Mouse (Mus musculus) inflammation-experienced regulatory T-cells, adult 6 months (primary cell): ENCODE data around the gene Zfhx3. TPM values are rescaled to one million over a fixed set of nuclear protein-coding genes. Genes with fewer than 3 reads are reported as not detected.

Experiments used
- ATAC-seq: one replicate; pipeline ENCODE4 v1.8.0; 2017
- polyA plus RNA-seq, 3 experiments: library from polyadenylated mRNA; unstranded; fragments of 100-300 nt; shearing (Covaris generic); gene quantifications; one replicate each; pipeline ENCODE4 v1.2.1; 2017

The Zfhx3 gene
- polyA plus RNA-seq, 3 experiments from 2014 or later: 0.03 to 0.35 (median 0.24) TPM

GRCm38 (mm10) chr8:108595721-108596495 lies 653.5 kb downstream of the Zfhx3 start:
- ATAC-seq: no peak

- no peak for ATAC-seq
These were observed 656.6 kb downstream of the Zfhx3 start for GRCm38 (mm10) chr8:108599003-108599402.

GRCm38 (mm10) chr8:108599558-108599957 lies 657.1 kb downstream of the Zfhx3 start:
- ATAC-seq: no peak

GRCm38 (mm10) chr8:108608678-108609077 lies 666.2 kb downstream of the Zfhx3 start:
- ATAC-seq: no peak

GRCm38 (mm10) chr8:108609114-108609513 lies 666.7 kb downstream of the Zfhx3 start:
- no peak for ATAC-seq

- ATAC-seq: no peak
These were observed 668.8 kb downstream of the Zfhx3 start for GRCm38 (mm10) chr8:108611141-108611674.

GRCm38 (mm10) chr8:108611792-108612413 lies 669.5 kb downstream of the Zfhx3 start:
- no peak for ATAC-seq

- ATAC-seq: no peak
These were observed 670.4 kb downstream of the Zfhx3 start for GRCm38 (mm10) chr8:108612815-108613214.

GRCm38 (mm10) chr8:108613280-108613679 lies 670.8 kb downstream of the Zfhx3 start:
- no peak for ATAC-seq

GRCm38 (mm10) chr8:108621296-108621695 lies 678.9 kb downstream of the Zfhx3 start:
- ATAC-seq: no peak

GRCm38 (mm10) chr8:108623660-108624059 lies 681.2 kb downstream of the Zfhx3 start:
- no peak for ATAC-seq

GRCm38 (mm10) chr8:108625571-108626120 lies 683.2 kb downstream of the Zfhx3 start:
- ATAC-seq: no peak

- ATAC-seq: no peak
These were observed 688.6 kb downstream of the Zfhx3 start for GRCm38 (mm10) chr8:108631069-108631468.

- ATAC-seq: no peak
These were observed 691.8 kb downstream of the Zfhx3 start for GRCm38 (mm10) chr8:108634282-108634681.

GRCm38 (mm10) chr8:108637887-108638286 lies 695.4 kb downstream of the Zfhx3 start:
- no peak for ATAC-seq

- ATAC-seq: no peak
These were observed 703.2 kb downstream of the Zfhx3 start for GRCm38 (mm10) chr8:108645660-108646059.

GRCm38 (mm10) chr8:108647556-108647955 lies 705.1 kb downstream of the Zfhx3 start:
- ATAC-seq: no peak

- ATAC-seq: no peak
These were observed 706.5 kb downstream of the Zfhx3 start for GRCm38 (mm10) chr8:108648993-108649392.

GRCm38 (mm10) chr8:108650837-108651236 lies 708.4 kb downstream of the Zfhx3 start:
- no peak for ATAC-seq

GRCm38 (mm10) chr8:108661486-108662093 lies 719.1 kb downstream of the Zfhx3 start:
- no peak for ATAC-seq

- no peak for ATAC-seq
These were observed 720.3 kb downstream of the Zfhx3 start for GRCm38 (mm10) chr8:108662766-108663165.

GRCm38 (mm10) chr8:108671939-108672515 lies 729.6 kb downstream of the Zfhx3 start:
- ATAC-seq: no peak
